Mouse (Mus musculus): Measurements from ENCODE around the gene Ghrl.
"Not testable (repeated sequence)": the region's sequence is repeated elsewhere in the genome, so short reads cannot be mapped to it uniquely, and the experiment has no call there.

Ghrl gene

GRCm38 (mm10) chr6:113719878-113720277 is at the start of gene Ghrl:
TSS of gene Ghrl (minus strand) at chr6:113719880.
- DNase-seq, result no peak

- DNase-seq, result peak; percentile 71
Measured at GRCm38 (mm10) chr6:113768804-113769203, 49.1 kb upstream of the Ghrl start.

GRCm38 (mm10) chr6:113761644-113762043 is 42.0 kb upstream of the Ghrl start:
- DNase-seq, result peak; percentile 51

GRCm38 (mm10) chr6:113749119-113749685 is 29.5 kb upstream of the Ghrl start:
- no peak for DNase-seq

- no peak for DNase-seq
Measured at GRCm38 (mm10) chr6:113748351-113748750, 28.7 kb upstream of the Ghrl start.

- peak; percentile 57 for DNase-seq
Measured at GRCm38 (mm10) chr6:113747284-113747683, 27.6 kb upstream of the Ghrl start.

- no peak for DNase-seq
Measured at GRCm38 (mm10) chr6:113745117-113745516, 25.4 kb upstream of the Ghrl start.

GRCm38 (mm10) chr6:113743111-113743510 is 23.4 kb upstream of the Ghrl start:
- no peak for DNase-seq

GRCm38 (mm10) chr6:113742321-113742720 is 22.6 kb upstream of the Ghrl start:
- DNase-seq, result no peak

- DNase-seq, result no peak
Measured at GRCm38 (mm10) chr6:113741425-113741824, 21.7 kb upstream of the Ghrl start.

GRCm38 (mm10) chr6:113740236-113741217 is 20.8 kb upstream of the Ghrl start, which contains the start of gene Sec13:
TSS of gene Sec13 (minus strand) at chr6:113740743.
- peak; percentile 83 for DNase-seq

- DNase-seq, result no peak
Measured at GRCm38 (mm10) chr6:113737318-113738046, 17.8 kb upstream of the Ghrl start.

GRCm38 (mm10) chr6:113731296-113731695 is 11.6 kb upstream of the Ghrl start:
- DNase-seq, result no peak

GRCm38 (mm10) chr6:113728181-113728580 is 8.5 kb upstream of the Ghrl start:
- DNase-seq, result no peak

GRCm38 (mm10) chr6:113721061-113721460 is 1.4 kb upstream of the Ghrl start:
- no peak for DNase-seq

- no peak for DNase-seq
Measured at GRCm38 (mm10) chr6:113717541-113717940, 2.1 kb downstream of the Ghrl start.

GRCm38 (mm10) chr6:113714797-113715196 is 4.9 kb downstream of the Ghrl start:
- DNase-seq, result no peak

GRCm38 (mm10) chr6:113714276-113714675 is 5.4 kb downstream of the Ghrl start:
- DNase-seq, result peak; percentile 23

- not testable (repeated sequence) for DNase-seq
Measured at GRCm38 (mm10) chr6:113713389-113713788, 6.3 kb downstream of the Ghrl start.

GRCm38 (mm10) chr6:113712718-113713117 is 7.0 kb downstream of the Ghrl start:
- no peak for DNase-seq

GRCm38 (mm10) chr6:113697222-113698205 is 22.2 kb downstream of the Ghrl start:
- peak; percentile 19 for DNase-seq

All from right cerebral cortex, adult 18-20 months (tissue).